Mouse (Mus musculus) gastrocnemius, postnatal 14 days (tissue): Measurements from ENCODE around the gene Ctnnd2. TPM values are rescaled to one million over a fixed set of nuclear protein-coding genes. Genes with fewer than 3 reads are reported as not detected.
A peak's percentile ranks its signal among the peaks of the same experiment; 100 is the strongest.

ENCODE experiments used
- DNase-seq: peaks from one replicate; pipeline ENCODE4 v3.0.0; 2021; ENCODE audit warnings: mixed read lengths
- intact Hi-C: fragments of 180-260 bp; cut with DNase I; formaldehyde crosslinking; loops from one replicate; pipeline ENCODE4 v1.15.1; 2025; ENCODE audit warnings: low total_unique reads
- total RNA-seq, 2 experiments: library from RNA; stranded (reverse); gene quantifications; 2 replicates each; pipeline ENCODE4 v1.2.3; 2021

Gene Ctnnd2
- total RNA-seq, 2 experiments from 2014 or later = 0.16 TPM; not detected in 1

DNA sequence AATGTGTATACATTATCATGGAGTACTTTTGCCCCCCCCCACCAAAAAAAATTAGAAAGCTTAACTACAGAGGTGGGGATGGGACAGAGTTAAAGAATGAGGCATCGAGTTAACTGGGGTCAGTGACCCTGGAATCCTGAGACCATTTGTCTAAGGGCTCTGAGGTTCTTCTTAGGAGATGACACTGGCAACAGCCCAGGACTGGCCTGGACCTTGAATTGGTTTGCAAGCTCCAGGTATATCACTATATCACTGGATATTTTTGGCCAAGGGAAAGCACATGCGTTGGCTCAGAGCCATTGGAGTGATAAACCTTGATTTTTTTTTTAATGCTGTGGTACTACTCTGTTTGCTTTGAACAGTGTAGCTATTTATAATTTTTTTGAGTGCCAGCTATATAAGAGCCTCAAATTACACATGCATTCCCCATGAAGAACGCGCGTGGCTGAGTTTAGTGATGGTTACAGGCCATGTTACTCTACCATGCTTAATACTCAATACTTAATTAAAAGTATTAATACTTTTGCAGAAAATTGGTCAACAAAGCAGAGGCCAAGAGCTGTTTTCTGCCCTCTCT lies 291.2 kb downstream of the Ctnnd2 start:
- DNase-seq = no peak
- intact Hi-C loops = no loop called here

DNA sequence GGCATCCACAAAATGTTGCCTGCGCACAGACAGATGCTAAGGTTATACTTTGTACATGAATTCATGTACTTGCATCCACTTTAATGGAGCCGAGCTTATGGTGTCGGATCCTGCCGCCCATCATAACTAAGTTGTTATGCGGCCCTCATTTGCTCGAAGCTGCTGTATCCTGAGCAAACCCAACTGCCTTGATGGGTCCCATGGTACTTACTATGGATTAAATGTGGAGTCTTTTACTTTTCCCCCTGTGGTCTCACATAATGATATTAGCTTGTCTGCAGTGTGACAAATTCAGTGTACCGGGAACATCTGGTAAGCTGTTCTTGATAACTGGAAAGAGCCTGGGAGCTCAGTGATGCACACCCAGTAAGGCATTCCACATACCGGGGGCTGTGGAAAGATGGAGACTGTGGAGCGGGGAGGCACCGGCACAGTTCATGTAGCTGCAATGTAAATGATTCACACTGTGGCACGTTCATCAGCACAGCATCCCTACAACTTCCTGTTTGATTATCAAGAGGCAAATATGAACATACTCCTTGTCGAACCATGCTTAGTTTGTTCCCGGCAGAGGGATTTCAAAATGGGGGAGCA lies 294.7 kb downstream of the Ctnnd2 start:
- DNase-seq = no peak
- intact Hi-C loops = no loop called here

DNA sequence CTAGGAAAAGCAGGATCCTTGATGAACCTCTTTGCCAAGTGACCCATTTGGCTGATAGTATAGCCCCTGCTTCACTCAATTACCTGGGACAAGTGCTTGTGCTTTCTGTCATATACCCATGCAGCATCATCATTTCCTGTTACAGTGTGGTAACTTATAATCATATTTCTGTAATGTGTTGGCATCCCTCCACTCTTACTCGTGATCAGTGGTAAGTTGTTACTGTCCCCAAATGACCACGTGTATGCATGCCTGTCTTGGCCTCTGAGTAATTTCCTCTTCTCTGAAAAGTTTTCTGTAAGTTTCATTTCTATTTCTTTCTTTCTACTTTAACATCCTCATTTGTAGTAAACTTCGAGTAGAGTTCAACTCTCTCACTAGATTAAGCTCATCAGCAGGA lies 296.4 kb downstream of the Ctnnd2 start:
- intact Hi-C loops = no loop called here
- DNase-seq = no peak

DNA sequence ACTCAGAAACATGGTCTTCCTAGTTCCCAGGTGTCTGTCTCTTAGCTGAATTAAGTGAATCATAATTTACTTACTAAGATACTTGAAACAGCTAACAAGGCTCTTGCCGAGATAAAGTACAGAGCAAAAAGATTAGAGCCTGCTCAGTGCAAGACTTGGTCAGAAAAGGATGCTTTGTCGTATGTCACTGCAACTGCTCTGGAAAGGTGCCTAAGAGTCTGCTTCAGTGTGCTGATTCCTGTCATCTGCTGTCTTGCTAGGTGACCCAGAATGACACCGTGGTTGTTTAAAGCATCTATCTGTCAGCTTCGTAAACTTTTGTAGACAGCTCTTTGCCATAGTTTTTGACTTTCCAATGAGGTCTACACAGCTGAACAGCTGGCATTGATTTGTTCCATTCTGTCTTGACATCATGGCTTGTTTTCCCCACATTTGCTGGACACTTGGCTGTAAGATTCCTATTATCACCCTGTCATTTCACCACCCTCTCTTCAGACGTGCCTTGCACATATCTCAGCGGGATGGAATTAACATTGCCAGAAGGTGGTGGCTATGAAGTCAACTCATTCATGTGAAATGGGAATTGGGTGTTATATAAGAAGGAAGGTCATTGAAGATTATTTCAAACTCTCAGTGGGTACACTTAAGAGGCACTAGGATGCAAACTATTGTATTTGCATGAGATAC lies 299.0 kb downstream of the Ctnnd2 start:
- no peak for DNase-seq
- intact Hi-C loops = no loop called here

DNA sequence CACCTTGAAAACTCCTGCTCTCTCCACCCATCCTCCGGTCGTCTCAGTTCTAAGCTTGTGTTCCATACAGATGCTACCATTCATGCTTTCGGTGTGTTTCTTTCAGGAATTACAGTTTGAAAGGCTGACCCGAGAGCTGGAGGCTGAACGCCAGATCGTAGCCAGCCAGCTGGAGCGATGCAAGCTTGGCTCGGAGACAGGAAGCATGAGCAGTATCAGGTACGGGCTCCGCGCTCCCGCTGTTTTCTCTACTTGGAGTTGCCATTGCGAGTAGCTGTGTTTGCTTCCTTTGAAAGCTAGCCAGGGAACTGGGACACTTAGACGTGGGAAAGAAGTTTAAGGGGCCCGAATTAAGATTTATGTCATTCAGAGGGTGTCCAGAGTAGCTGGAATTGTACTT lies 308.3 kb downstream of the Ctnnd2 start:
- DNase-seq = peak; percentile 6

DNA sequence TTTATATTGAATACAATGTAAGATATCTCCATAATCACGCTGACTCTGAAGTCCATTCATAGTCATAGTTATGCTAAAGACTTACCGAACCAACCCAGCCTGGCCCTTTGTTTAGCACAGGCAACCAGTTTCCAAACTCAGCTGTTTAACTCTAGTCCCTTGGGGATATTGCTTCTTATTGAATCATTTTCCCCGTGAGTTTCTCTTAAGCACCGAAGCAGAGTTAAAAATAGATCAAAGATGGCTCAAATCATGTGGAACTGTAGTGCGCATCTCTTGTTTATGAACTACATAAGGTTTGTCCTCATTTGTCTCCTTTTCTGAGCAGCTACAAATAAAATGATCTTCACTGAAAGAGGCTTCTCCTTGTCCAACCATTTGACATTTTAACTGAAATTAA lies 334.1 kb downstream of the Ctnnd2 start:
- intact Hi-C loops = no loop called here

More for the DNA sequence above, 308.3 kb downstream of the Ctnnd2 start:
- intact Hi-C loops = no loop called here

DNA sequence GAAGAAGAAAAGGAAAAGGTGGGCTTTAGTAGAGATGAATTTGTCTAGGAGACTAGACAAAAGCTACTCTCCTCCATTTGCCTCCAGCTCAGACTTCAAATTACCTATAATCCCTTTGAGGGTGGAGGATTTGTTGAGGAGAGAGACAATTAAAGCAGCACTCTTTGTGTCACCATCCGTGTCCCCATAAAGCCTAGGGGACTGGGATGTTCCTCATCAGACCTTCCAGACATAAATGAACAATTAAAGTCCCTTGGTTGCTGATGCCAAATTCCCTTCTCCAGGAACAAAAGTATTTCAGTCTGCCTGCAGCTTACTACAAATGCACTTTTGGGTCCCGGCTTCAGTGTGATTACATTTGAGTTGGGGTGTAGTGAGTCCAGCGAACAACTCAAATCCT lies 340.1 kb downstream of the Ctnnd2 start:
- DNase-seq = no peak
- intact Hi-C loops = no loop called here

More for the DNA sequence above, 334.1 kb downstream of the Ctnnd2 start:
- no peak for DNase-seq

DNA sequence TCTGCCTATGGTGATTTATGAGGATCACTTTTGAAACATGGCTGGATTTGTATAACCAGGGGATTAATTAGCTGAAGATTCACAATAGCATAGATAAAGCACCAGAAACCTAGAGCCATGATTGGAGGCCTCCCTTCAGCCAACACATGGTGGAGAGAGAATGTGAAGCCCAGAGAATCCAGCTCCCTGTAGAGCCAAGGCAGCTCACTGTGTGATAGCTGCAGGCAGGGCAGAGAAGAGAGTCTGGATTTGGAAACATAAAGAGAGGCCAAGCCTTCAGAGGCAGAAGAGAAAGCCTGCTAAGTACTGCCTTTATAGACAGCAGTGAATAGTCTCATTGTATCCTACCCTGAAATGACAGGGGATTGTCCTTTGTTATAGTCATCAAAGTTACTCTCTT lies 340.7 kb downstream of the Ctnnd2 start:
- no peak for DNase-seq
- intact Hi-C loops = no loop called here

DNA sequence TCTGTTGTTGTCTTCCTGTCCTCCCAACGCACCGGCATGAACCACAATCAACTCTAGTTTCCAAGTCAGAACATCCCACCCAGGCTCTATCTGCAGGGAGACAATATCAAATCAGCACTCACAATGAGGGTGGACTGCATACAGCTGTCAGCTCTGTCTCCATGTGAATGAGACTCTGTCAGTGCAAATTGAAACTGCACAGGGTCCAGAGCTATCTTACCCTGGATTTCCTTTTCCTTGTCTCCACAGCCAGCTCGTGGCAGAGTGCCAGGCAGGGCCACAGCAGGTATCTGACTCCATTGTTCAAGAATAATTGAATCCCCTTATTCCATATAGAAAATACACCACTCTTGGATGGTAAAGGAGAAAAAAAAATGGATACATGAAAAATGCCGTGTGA lies 343.0 kb downstream of the Ctnnd2 start:
- intact Hi-C loops = no loop called here
- peak; percentile 3 for DNase-seq

DNA sequence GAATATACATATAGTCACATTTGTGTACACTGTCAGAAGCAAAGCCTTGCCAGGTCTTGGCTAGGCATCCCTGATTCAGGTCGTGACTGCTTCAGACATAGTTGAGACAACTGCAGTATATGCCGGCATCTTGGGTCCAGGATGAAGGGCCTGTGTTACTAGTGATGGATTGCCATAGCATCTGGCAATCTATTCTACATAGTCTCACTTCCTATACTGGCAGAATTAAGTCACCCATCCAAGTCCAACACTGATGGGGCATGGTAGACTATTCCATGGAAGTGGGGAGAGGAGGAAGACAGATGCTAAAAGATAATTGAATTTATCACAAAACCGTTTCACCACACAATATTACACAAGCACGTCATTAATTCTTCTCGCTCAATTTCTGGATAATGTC lies 369.1 kb downstream of the Ctnnd2 start:
- DNase-seq = no peak
- intact Hi-C loops = no loop called here

DNA sequence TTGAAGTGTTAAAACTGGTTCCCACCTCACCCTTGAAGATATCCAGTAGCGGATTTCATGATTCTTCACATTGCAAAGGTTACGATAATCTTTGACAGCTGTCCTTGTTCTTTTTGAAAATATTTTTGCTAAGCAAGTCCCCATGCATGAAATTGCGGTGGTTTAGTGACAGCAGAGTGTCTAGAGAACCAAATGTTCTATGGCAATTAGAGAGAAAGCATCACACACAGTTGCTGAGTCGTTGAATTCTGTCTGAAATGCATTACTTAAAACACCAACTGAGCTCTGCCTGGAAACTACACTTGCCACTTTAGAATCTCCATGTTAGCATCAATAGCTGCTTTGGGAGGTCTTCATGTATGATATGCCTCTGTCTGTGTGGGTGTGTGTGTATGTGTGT lies 375.9 kb downstream of the Ctnnd2 start:
- intact Hi-C loops = no loop called here
- DNase-seq = no peak

DNA sequence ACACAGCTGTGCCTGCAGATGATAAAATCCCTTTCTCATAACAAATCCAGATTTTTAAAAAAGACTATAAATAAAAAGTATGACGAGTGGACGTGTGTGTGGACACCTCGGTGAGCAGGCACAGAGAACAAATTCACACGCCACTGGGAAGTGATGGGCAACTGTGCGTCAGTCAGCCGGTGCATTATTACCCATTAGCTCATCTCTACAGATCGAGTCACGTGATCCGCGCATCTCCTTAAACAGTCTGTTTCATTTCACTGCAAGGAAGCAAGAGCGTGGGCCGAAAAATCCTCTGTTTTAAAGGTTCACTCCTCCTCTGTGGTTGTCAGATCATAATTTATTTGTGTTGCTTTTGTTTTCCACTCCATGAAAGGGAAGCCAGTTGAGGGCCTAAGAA lies 378.6 kb downstream of the Ctnnd2 start:
- intact Hi-C loops = no loop called here
- DNase-seq = no peak

DNA sequence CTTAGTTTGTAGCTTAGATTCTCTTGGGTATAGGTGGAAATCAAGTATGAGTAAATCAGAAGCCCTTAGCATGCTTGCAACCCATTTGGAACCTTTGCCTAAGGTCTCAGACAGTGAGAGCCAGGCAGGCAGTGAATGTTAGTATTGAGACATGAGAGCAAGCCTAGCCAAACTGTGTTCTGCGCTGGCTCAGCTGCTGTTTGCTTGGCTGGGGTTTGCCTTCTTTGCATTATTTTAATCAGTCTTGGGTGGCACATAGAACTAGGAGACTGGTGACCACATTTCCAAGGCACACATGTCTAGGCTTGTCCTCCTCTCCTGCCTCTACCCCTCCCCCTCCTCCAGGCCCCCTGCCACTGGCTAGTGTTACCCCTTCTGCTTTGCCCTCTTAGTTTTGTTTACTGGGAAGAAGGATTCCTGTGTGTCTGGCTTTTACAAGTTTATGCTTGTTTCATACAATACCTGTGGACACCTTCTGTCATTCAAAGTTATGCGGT lies 381.6 kb downstream of the Ctnnd2 start:
- DNase-seq = no peak
- intact Hi-C loops = no loop called here

DNA sequence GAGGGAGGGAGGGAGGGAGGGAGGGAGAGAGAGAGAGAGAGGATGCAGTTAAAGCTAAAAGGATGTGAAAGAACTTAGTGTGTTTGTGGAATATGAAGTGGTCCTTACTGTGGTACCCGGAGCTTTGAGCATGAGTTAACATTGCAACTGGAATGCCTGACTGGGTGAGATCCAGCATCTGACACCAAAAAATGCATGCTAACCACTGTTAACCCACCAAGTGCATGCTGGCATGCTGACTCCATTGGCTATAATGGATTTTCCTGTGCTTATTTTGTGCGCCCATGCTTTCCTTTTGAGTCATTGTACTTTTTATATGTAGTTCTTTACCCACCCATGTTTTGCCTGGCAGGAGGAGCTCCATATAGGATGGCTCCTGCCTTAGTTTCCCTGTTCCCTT lies 383.4 kb downstream of the Ctnnd2 start:
- DNase-seq = no peak
- intact Hi-C loops = no loop called here

DNA sequence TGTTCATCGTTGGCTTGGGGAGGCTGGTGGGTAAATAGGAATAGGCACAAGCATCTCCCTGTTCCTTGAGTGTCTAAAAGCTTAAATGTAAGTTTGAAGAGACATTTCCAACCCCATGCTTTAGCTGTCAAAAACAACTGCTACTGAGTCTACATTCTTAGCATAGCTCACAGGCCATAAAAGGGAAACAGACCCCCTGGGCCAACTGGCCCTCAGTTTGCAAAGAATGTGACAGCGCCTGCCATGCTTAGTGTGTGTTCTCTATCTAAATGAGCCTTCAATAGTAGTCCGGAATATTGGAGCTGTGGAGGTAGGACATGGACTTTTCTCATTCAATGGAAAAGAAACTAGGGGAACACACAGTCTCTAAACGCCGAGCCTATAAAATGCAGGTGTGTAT lies 390.0 kb downstream of the Ctnnd2 start:
- intact Hi-C loops = no loop called here
- DNase-seq = no peak

DNA sequence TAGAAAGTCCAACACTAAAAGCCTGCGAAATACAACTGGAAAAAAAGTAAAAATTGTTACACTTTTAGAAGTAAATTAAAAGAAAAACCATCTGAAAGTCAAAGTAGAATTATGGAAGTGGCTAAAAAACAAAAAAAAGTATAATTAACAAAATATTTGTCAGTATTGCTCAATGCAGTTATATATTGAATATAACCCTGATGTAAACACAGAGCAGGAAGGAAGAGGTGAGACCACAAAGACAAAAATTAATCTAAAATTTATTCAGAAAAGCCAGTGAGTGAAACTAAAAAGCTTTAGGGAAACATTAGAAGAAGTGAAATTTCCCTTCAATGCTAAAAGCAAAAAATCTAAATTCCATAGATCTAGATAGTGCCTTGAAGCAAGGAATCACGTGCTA lies 392.2 kb downstream of the Ctnnd2 start:
- no peak for DNase-seq
- intact Hi-C loops = no loop called here

DNA sequence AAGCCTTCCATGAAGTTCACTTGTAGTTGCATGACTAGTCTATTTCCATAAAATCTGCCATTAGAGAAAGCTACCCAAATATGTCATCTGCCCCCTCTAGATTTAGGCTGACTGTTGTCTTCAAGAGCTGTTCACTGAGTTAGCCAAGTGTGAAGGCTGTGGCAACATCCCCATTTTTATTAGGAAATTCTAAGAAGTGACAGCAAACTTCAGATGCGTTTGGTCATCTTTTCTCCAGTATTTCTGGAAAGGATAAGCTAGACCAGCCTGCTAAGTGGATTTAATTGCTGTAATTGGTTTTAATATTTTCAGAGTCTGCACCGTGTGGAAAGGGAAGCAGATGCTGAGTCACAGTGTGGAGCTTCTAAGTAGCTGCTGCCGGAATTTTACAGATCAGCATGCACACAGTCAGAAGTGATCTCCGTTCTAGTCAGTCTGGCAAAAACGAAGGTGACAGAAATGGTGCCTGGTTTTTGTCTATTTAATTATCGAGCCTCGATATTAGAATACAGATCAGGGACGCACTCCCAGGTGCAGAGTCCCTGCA lies 397.9 kb downstream of the Ctnnd2 start:
- intact Hi-C loops = no loop called here
- no peak for DNase-seq

DNA sequence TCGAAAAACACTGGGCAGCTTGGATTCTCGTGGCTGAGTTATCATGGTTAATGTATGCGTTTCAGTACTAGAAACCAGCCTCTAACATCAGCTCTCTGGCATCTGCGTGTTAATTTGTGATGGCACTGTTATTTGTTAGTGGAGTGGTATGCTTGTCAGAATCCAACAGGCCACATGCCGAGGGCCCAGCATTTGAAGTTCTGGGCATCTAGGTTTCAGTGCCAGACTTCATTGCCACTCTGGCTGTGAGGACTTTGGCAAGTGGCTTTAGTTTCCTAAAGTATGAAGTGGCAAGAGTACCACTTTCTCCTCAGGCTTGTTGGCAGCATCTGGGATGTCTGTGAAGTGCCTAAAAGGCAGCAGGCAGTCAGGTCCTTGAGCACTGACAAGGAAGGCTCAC lies 415.1 kb downstream of the Ctnnd2 start:
- no peak for DNase-seq
- intact Hi-C loops = no loop called here

DNA sequence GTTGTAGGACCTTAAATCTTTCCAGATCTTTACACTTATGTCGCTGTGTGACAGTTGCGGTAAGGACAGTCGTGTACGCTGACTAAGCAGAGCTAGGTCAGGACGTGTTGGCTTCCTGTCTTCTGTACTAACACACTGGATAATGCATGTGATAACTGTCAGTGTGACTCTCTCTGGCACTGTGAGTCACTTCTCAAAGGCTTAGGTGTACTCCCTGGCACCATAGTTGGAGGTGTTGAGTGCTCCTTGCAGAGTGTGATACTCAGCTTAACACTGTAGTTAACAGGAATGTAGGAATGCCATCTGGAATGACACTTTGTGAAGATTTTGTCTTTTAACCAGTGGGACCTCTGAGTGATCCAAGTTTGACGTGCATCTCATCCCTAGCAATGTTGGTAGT lies 418.5 kb downstream of the Ctnnd2 start:
- intact Hi-C loops = no loop called here
- no peak for DNase-seq

DNA sequence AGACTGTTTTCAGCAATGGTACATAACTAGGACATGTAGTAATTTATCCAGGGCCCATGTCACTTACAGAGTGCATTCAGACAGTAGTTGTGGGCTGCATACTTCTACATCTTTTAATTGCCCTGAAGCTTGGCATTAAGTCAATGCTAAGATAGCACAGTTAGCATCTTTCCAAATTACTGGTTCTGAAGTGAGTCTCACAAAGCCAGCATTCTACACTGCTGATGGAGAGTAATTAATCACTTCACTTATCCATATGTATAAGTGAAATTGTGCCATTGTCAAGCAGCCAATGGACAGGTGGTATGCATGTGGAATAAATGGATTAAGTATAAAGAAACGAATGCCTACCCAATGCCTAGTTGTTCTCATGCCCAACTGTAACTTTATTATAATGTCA lies 423.1 kb downstream of the Ctnnd2 start:
- intact Hi-C loops = no loop called here
- no peak for DNase-seq

DNA sequence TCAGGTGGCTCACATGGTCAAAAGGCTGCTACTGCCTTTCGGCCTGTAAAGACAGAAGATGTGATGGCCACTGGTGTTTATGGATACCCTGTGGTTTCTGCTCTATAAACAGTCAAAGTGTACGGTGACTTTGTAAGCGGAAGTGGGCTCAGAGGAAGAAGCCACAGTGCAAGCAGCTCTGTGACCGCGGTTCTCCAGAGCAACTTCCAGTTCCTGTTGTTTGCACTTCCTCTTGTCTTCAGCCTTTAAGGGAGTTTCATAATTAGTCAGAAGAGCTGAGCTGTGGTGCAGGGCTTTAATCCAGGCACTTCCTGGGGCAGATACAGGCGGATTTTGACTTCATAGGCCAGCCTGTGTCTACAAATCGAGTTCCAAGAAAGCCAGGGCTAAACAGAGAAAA lies 438.2 kb downstream of the Ctnnd2 start:
- intact Hi-C loops = no loop called here
- DNase-seq = no peak
